Mouse (Mus musculus): ENCODE measurements around the gene Tmem217. TPM values are rescaled to one million over a fixed set of nuclear protein-coding genes. Genes with fewer than 3 reads are reported as not detected.
"Not testable (repeated sequence)": the region's sequence is repeated elsewhere in the genome, so short reads cannot be mapped to it uniquely, and the experiment has no call there.

Tmem217 gene
- polyA plus RNA-seq, 1 experiment = not detected

DNA sequence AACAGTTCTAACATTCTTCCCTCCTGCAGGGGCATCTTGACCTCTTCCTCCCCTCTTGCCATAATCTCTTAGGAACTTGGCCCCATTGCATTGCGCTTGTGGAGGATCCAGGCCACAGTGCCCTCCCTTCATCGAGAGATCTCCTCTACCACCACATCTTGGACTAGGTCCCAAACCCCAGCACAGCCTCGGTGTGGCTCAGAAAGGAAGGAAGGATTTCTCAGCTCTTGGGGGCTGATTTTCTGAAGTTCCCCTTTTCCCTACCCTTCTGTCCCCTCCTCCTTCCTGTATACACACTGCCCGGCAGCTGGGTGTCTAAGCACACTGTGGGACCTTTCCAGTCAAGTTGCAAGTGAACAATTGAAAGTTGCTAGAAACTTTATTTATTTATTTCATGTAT is 54.2 kb downstream of the Tmem217 start:
- 1% methylated on average over 4 of the region's 4 CpGs for WGBS
- Histone ChIP-seq H3K27ac (ENCODE audit: control insufficient read depth, insufficient read depth, low read depth, low read length, poor library complexity) (peak overlapping the region; percentile 61), H3K4me1 (ENCODE audit: control insufficient read depth, insufficient read depth, low read length) (peaks cover 12% of the 10 kb centered on the region), H3K4me3 (replicated peaks; ENCODE audit: control insufficient read depth, low read depth, low read length) (no peak overlapping the region)
- TF ChIP-seq POLR2A (IDR thresholded peaks at IDR 0.05; ENCODE audit: borderline replicate concordance, control insufficient read depth, low read depth, low read length) (no peak), CTCF (IDR thresholded peaks at IDR 0.05; ENCODE audit: control insufficient read depth, insufficient read depth, low read length) (no peak)

- H3K4me3 ChIP-seq (replicated peaks; ENCODE audit: control insufficient read depth, low read depth, low read length); H3K27ac ChIP-seq (ENCODE audit: control insufficient read depth, insufficient read depth, low read depth, low read length, poor library complexity): not testable (repeated sequence)
- 29% methylated on average over 1 of the region's 1 CpGs for WGBS
- peaks cover 12% of the 10 kb centered on the region for H3K4me1 ChIP-seq (ENCODE audit: control insufficient read depth, insufficient read depth, low read length)
Measured at GRCm38 (mm10) chr17:29497481-29497880, 54.7 kb downstream of the Tmem217 start.

DNA sequence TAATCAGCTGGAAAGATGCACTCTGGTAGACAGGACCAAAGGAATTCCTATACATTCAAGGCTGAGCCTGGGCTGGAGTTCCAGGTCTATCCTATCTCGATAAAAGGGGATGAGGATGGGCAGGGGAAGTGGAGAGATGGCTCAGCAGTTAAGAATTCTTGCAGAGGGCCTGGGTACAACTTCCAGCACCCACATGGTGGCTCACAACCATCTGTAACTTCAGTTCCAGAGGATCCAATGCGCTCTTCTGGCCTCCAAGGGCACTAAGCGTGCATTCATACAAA is 55.2 kb downstream of the Tmem217 start:
- Histone ChIP-seq H3K4me3 (replicated peaks; ENCODE audit: control insufficient read depth, low read depth, low read length) (no peak overlapping the region), H3K27ac (ENCODE audit: control insufficient read depth, insufficient read depth, low read depth, low read length, poor library complexity) (no peak overlapping the region), H3K4me1 (ENCODE audit: control insufficient read depth, insufficient read depth, low read length) (peaks cover 12% of the 10 kb centered on the region)
- WGBS = 72% methylated on average over 3 of the region's 3 CpGs
- no peak for TF ChIP-seq CTCF (IDR thresholded peaks at IDR 0.05; ENCODE audit: control insufficient read depth, insufficient read depth, low read length)

GRCm38 (mm10) chr17:29496211-29497070 is 55.7 kb downstream of the Tmem217 start:
- Histone ChIP-seq H3K27ac (ENCODE audit: control insufficient read depth, insufficient read depth, low read depth, low read length, poor library complexity) (no peak overlapping the region), H3K4me1 (ENCODE audit: control insufficient read depth, insufficient read depth, low read length) (peaks cover 9% of the 10 kb centered on the region), H3K4me3 (replicated peaks; ENCODE audit: control insufficient read depth, low read depth, low read length) (no peak overlapping the region)
- TF ChIP-seq POLR2A (IDR thresholded peaks at IDR 0.05; ENCODE audit: borderline replicate concordance, control insufficient read depth, low read depth, low read length) = no peak
- TF ChIP-seq CTCF (IDR thresholded peaks at IDR 0.05; ENCODE audit: control insufficient read depth, insufficient read depth, low read length) = no peak
- 55% methylated on average over 6 of the region's 6 CpGs for WGBS

GRCm38 (mm10) chr17:29494732-29495076 is 57.5 kb downstream of the Tmem217 start:
- TF ChIP-seq CTCF (IDR thresholded peaks at IDR 0.05; ENCODE audit: control insufficient read depth, insufficient read depth, low read length) (no peak), POLR2A (IDR thresholded peaks at IDR 0.05; ENCODE audit: borderline replicate concordance, control insufficient read depth, low read depth, low read length) (no peak)
- Histone ChIP-seq H3K4me1 (ENCODE audit: control insufficient read depth, insufficient read depth, low read length) (peaks cover 6% of the 10 kb centered on the region), H3K4me3 (replicated peaks; ENCODE audit: control insufficient read depth, low read depth, low read length) (peak overlapping the region; percentile 31), H3K27ac (ENCODE audit: control insufficient read depth, insufficient read depth, low read depth, low read length, poor library complexity) (peak overlapping the region; percentile 72)
- WGBS = 36% methylated on average over 8 of the region's 8 CpGs

GRCm38 (mm10) chr17:29494062-29494731 is 58.0 kb downstream of the Tmem217 start:
- Histone ChIP-seq H3K4me3 (replicated peaks; ENCODE audit: control insufficient read depth, low read depth, low read length) (peak overlapping the region; percentile 31), H3K4me1 (ENCODE audit: control insufficient read depth, insufficient read depth, low read length) (peaks cover 6% of the 10 kb centered on the region), H3K27ac (ENCODE audit: control insufficient read depth, insufficient read depth, low read depth, low read length, poor library complexity) (peak overlapping the region; percentile 72)
- WGBS = 17% methylated on average over 10 of the region's 10 CpGs
- TF ChIP-seq CTCF (IDR thresholded peaks at IDR 0.05; ENCODE audit: control insufficient read depth, insufficient read depth, low read length) = no peak
- no peak for TF ChIP-seq POLR2A (IDR thresholded peaks at IDR 0.05; ENCODE audit: borderline replicate concordance, control insufficient read depth, low read depth, low read length)

DNA sequence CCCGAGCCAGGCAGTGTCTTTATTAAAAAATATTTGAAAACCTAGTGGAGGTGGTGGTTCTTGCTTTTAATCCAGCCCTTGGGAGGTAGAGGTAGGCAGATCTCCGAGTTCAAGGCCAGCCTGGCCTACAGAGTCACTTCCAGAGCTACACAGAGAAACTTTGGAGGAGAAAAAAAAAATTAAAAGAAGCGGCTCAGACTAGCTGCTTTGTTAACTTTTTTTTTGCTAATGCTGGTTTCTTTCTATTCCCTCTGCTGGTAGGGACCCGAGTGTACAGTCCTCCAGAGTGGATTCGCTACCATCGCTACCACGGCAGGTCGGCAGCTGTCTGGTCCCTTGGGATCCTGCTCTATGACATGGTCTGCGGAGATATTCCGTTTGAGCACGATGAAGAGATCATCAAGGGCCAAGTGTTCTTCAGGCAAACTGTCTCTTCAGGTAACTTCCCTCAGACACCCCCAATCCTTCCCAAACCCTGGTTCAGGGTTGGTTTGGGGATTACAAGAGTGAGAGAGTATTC is 58.7 kb downstream of the Tmem217 start:
- Histone ChIP-seq H3K4me1 (ENCODE audit: control insufficient read depth, insufficient read depth, low read length) (peaks cover 6% of the 10 kb centered on the region), H3K27ac (ENCODE audit: control insufficient read depth, insufficient read depth, low read depth, low read length, poor library complexity) (peak overlapping the region; percentile 52), H3K4me3 (replicated peaks; ENCODE audit: control insufficient read depth, low read depth, low read length) (peak overlapping the region; percentile 73)
- TF ChIP-seq POLR2A (IDR thresholded peaks at IDR 0.05; ENCODE audit: borderline replicate concordance, control insufficient read depth, low read depth, low read length) (no peak), CTCF (IDR thresholded peaks at IDR 0.05; ENCODE audit: control insufficient read depth, insufficient read depth, low read length) (no peak)
- WGBS = 19% methylated on average over 11 of the region's 11 CpGs

- peak overlapping the region; percentile 73 for H3K4me3 ChIP-seq (replicated peaks; ENCODE audit: control insufficient read depth, low read depth, low read length)
- under 1% methylated on average over 22 of the region's 22 CpGs for WGBS
- H3K27ac ChIP-seq (ENCODE audit: control insufficient read depth, insufficient read depth, low read depth, low read length, poor library complexity) = peak overlapping the region; percentile 97
- TF ChIP-seq CTCF (IDR thresholded peaks at IDR 0.05; ENCODE audit: control insufficient read depth, insufficient read depth, low read length) = peak; percentile 78
- no peak for TF ChIP-seq POLR2A (IDR thresholded peaks at IDR 0.05; ENCODE audit: borderline replicate concordance, control insufficient read depth, low read depth, low read length)
- peaks cover 5% of the 10 kb centered on the region for H3K4me1 ChIP-seq (ENCODE audit: control insufficient read depth, insufficient read depth, low read length)
Measured at GRCm38 (mm10) chr17:29492269-29493191, 59.7 kb downstream of the Tmem217 start.

All from bone marrow, adult 2 months (tissue).